Mouse (Mus musculus): Measurements from ENCODE around the gene Dchs2.

DNA sequence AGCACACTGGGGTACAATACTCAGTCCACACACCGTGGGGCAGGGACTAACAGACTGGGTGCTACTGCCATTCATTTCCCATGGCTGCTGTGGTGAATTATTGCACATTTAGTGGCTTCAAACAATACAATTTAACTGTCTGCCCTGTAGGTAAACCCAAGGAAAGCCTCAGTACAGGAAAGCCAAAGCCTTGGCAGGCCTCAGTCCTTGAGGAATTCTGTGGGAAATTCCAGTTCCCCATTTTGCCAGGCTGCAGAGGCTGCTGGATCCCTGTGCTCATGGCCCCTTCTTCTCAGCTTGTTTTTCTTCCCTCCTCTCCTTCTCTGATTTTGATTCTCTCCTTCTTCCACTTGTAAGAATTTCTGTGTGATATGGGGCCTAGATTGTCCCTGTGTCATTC lies 12.8 kb upstream of the Dchs2 start:
- TF ChIP-seq CTCF (IDR thresholded peaks at IDR 0.05; ENCODE audit: extremely low read depth, insufficient read depth, insufficient read length, insufficient replicate concordance) (no peak), POLR2A (IDR thresholded peaks at IDR 0.05; ENCODE audit: low read depth, low read length) (no peak)

All from spleen, adult 2 months (tissue).